Mouse (Mus musculus): ENCODE results near the gene Ntng2. TPM values are rescaled to one million over a fixed set of nuclear protein-coding genes. Genes with fewer than 3 reads are reported as not detected.
A peak's percentile ranks its signal among the peaks of the same experiment; 100 is the strongest.

Ntng2 gene
- polyA plus RNA-seq, 1 experiment from 2014 or later: 0.88 TPM

- H3K4me2 ChIP-seq (replicated peaks): no peak overlapping the region
- no peak overlapping the region for H3K27ac ChIP-seq (replicated peaks)
- no peaks in the 10 kb centered on the region for H3K4me1 ChIP-seq
- WGBS: 34% methylated on average over 11 of the region's 11 CpGs
- no peak overlapping the region for H3K9ac ChIP-seq
- H3K9me3 ChIP-seq (replicated peaks): no peaks in the 10 kb centered on the region
- H3K36me3 ChIP-seq: no peaks in the 10 kb centered on the region
- ATAC-seq (ENCODE audit: insufficient number of reproducible peaks, low FRiP score, low TSS enrichment, low read depth): no peak
- H3K4me3 ChIP-seq (replicated peaks): no peak overlapping the region
- peaks cover 22% of the 10 kb centered on the region for H3K27me3 ChIP-seq
Measured at GRCm38 (mm10) chr2:29201223-29201955, 51.4 kb downstream of the Ntng2 start.

DNA sequence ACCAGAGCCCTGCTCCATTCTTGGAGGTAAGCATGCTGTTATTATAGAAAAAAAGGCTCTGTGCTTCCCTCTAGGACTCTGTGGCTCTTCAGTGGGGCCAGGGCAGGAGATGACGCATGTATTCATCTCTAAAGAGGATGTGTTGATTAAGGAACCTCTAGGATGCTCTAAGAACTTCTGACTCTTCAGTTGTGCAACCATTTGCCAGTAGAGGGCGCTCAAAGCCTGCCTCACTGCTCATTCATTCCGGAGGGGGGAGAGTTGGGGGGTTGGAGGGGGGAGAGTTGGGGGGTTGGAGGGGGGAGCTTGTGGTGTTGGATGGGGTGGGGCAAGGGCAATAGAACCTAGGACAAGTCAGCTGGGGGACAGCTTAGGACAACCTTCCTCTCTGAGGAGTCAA lies 52.9 kb downstream of the Ntng2 start:
- Histone ChIP-seq H3K9me3 (replicated peaks) (no peaks in the 10 kb centered on the region), H3K4me3 (replicated peaks) (no peak overlapping the region), H3K27me3 (peaks cover 35% of the 10 kb centered on the region), H3K36me3 (no peaks in the 10 kb centered on the region), H3K9ac (no peak overlapping the region), H3K27ac (replicated peaks) (no peak overlapping the region), H3K4me2 (replicated peaks) (no peak overlapping the region), H3K4me1 (peaks cover 6% of the 10 kb centered on the region)
- ATAC-seq (ENCODE audit: insufficient number of reproducible peaks, low FRiP score, low TSS enrichment, low read depth): no peak
- WGBS: 3% methylated on average over 3 of the region's 3 CpGs

- WGBS: 72% methylated on average over 5 of the region's 5 CpGs
- Histone ChIP-seq H3K4me3 (replicated peaks) (no peak overlapping the region), H3K27me3 (peaks cover 38% of the 10 kb centered on the region), H3K9me3 (replicated peaks) (no peaks in the 10 kb centered on the region), H3K27ac (replicated peaks) (no peak overlapping the region), H3K4me2 (replicated peaks) (no peak overlapping the region), H3K36me3 (no peaks in the 10 kb centered on the region), H3K4me1 (peaks cover 17% of the 10 kb centered on the region), H3K9ac (no peak overlapping the region)
- ATAC-seq (ENCODE audit: insufficient number of reproducible peaks, low FRiP score, low TSS enrichment, low read depth): no peak
Measured at GRCm38 (mm10) chr2:29198446-29198845, 54.4 kb downstream of the Ntng2 start.

- H3K27me3 ChIP-seq: peaks cover 38% of the 10 kb centered on the region
- 66% methylated on average over 12 of the region's 12 CpGs for WGBS
- peaks cover 18% of the 10 kb centered on the region for H3K4me1 ChIP-seq
Measured at GRCm38 (mm10) chr2:29196844-29197243, 56.0 kb downstream of the Ntng2 start.

GRCm38 (mm10) chr2:29194547-29195463 lies 58.0 kb downstream of the Ntng2 start:
- Histone ChIP-seq H3K27me3 (peaks cover 38% of the 10 kb centered on the region), H3K27ac (replicated peaks) (no peak overlapping the region), H3K4me1 (peaks cover 21% of the 10 kb centered on the region), H3K4me2 (replicated peaks) (peak overlapping the region; percentile 97), H3K36me3 (no peaks in the 10 kb centered on the region), H3K9me3 (replicated peaks) (no peaks in the 10 kb centered on the region), H3K4me3 (replicated peaks) (peak overlapping the region; percentile 51), H3K9ac (peak overlapping the region; percentile 31)
- 1% methylated on average over 60 of the region's 61 CpGs for WGBS
- 0 out of 2 replicates have a peak, but pooled peaks have one; percentile 45 for ATAC-seq (ENCODE audit: insufficient number of reproducible peaks, low FRiP score, low TSS enrichment, low read depth)

More at GRCm38 (mm10) chr2:29196844-29197243, 56.0 kb downstream of the Ntng2 start:
- Histone ChIP-seq H3K36me3 (no peaks in the 10 kb centered on the region), H3K4me3 (replicated peaks) (no peak overlapping the region), H3K9ac (no peak overlapping the region), H3K9me3 (replicated peaks) (no peaks in the 10 kb centered on the region), H3K27ac (replicated peaks) (no peak overlapping the region), H3K4me2 (replicated peaks) (no peak overlapping the region)
- no peak for ATAC-seq (ENCODE audit: insufficient number of reproducible peaks, low FRiP score, low TSS enrichment, low read depth)

DNA sequence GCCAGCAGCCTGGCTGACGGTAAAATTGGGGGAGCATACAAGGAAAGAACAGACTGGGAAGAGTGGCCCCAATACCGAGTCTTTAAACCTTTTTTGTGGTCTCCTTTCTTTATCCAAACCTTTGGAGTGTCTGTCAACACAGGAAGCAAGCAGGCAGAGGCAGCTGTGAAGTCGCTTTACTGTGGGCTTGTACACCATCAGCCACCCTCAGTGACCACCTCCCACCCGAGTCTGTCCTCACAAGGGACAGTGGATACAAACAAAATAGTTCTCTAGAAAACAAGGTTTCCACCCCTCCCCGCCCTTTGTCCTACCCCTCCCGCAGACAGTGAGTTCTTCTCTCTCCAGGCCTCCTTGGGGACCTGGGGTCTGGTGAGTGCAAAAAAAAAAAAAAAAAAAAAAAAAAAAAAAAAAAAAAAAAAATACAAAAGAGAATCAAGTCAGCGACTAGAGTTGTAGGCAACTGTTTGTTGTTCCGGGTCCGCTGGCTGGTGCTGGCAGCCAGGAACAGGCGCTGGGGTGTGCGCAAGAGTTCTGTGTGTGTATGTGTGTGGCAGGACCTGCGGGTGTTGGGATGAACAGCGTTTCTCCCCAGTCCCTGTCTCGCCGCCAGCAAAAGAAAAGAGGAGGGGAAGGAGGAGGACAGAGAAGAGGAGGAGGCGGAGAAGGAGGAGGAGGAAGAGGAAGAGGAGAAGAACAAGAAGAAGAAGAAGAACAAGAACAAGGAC lies 58.8 kb downstream of the Ntng2 start:
- WGBS: 15% methylated on average over 16 of the region's 16 CpGs
- Histone ChIP-seq H3K4me2 (replicated peaks) (peak overlapping the region; percentile 97), H3K4me1 (peaks cover 21% of the 10 kb centered on the region), H3K4me3 (replicated peaks) (peak overlapping the region; percentile 51), H3K36me3 (no peaks in the 10 kb centered on the region), H3K9ac (no peak overlapping the region), H3K9me3 (replicated peaks) (no peaks in the 10 kb centered on the region), H3K27me3 (peaks cover 36% of the 10 kb centered on the region), H3K27ac (replicated peaks) (no peak overlapping the region)
- no peak for ATAC-seq (ENCODE audit: insufficient number of reproducible peaks, low FRiP score, low TSS enrichment, low read depth)

- H3K36me3 ChIP-seq: no peaks in the 10 kb centered on the region
- no peak overlapping the region for H3K27ac ChIP-seq (replicated peaks)
- no peak overlapping the region for H3K4me3 ChIP-seq (replicated peaks)
- no peak for ATAC-seq (ENCODE audit: insufficient number of reproducible peaks, low FRiP score, low TSS enrichment, low read depth)
- no peak overlapping the region for H3K4me2 ChIP-seq (replicated peaks)
- no peaks in the 10 kb centered on the region for H3K9me3 ChIP-seq (replicated peaks)
- H3K9ac ChIP-seq: no peak overlapping the region
- 82% methylated on average over 8 of the region's 8 CpGs for WGBS
- peaks cover 21% of the 10 kb centered on the region for H3K4me1 ChIP-seq
- peaks cover 29% of the 10 kb centered on the region for H3K27me3 ChIP-seq
Measured at GRCm38 (mm10) chr2:29192629-29193278, 60.1 kb downstream of the Ntng2 start.

DNA sequence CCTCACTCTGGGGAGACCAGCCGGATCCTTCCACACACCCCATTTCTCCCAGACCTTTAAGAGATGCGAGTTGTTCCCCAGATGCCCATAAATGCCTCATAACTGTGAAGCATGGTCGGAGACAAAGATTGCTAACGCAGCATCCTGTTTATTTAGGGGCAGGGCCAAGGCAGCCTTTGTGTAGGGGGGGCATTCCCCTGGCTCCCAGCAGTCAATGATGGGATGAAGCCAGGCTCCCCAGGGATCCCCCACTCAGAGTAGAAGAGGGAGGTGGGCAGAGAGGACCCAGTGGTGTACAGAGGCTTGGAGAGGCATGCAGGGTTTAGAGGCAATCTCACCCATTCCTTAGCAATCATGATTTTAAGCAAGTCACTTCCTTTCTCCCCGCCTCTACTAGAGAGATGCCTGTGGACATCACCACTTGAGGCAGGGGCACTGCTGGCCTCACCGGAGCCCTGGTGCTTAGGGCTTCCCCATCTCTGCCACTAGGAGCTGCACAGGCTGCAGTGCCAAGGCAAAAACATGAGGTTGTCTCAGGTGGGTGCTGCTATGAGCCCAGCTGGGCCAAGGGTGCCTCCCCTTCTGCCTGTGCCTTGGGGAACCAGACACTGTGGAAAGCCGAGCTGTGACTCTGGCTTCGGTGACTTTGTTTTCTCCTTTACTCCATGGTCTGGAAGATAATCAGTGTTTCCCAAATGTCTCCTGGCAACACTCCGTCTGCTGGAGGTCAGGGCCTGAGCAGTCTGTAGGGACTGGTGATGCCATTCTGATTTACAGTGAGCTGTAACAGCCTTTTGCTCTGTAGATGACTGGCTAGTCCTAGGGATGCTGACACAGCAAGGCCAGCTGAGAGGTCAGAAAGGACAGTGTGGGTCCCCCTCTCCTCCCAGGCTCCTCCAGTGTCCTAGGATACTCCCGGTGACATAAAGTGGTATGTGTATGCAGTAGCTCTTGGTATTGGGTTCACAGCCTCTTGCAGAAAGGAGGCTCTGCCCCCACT lies 61.3 kb downstream of the Ntng2 start:
- H3K4me3 ChIP-seq (replicated peaks): no peak overlapping the region
- ATAC-seq (ENCODE audit: insufficient number of reproducible peaks, low FRiP score, low TSS enrichment, low read depth): no peak
- H3K4me1 ChIP-seq: peaks cover 21% of the 10 kb centered on the region
- no peak overlapping the region for H3K9ac ChIP-seq
- WGBS: 64% methylated on average over 10 of the region's 10 CpGs
- H3K27ac ChIP-seq (replicated peaks): no peak overlapping the region
- no peaks in the 10 kb centered on the region for H3K36me3 ChIP-seq
- H3K4me2 ChIP-seq (replicated peaks): no peak overlapping the region
- H3K27me3 ChIP-seq: peaks cover 17% of the 10 kb centered on the region
- no peaks in the 10 kb centered on the region for H3K9me3 ChIP-seq (replicated peaks)

- no peak overlapping the region for H3K4me3 ChIP-seq (replicated peaks)
- peaks cover 6% of the 10 kb centered on the region for H3K27me3 ChIP-seq
- no peak overlapping the region for H3K27ac ChIP-seq (replicated peaks)
- no peak overlapping the region for H3K9ac ChIP-seq
- 79% methylated on average over 7 of the region's 7 CpGs for WGBS
- H3K9me3 ChIP-seq (replicated peaks): no peaks in the 10 kb centered on the region
- H3K4me1 ChIP-seq: peaks cover 19% of the 10 kb centered on the region
- H3K4me2 ChIP-seq (replicated peaks): no peak overlapping the region
- no peaks in the 10 kb centered on the region for H3K36me3 ChIP-seq
- ATAC-seq (ENCODE audit: insufficient number of reproducible peaks, low FRiP score, low TSS enrichment, low read depth): no peak
Measured at GRCm38 (mm10) chr2:29190392-29190791, 62.4 kb downstream of the Ntng2 start.

GRCm38 (mm10) chr2:29186209-29186608 lies 66.6 kb downstream of the Ntng2 start:
- no peaks in the 10 kb centered on the region for H3K9me3 ChIP-seq (replicated peaks)
- no peak overlapping the region for H3K9ac ChIP-seq
- 47% methylated on average over 6 of the region's 6 CpGs for WGBS
- ATAC-seq (ENCODE audit: insufficient number of reproducible peaks, low FRiP score, low TSS enrichment, low read depth): no peak
- no peaks in the 10 kb centered on the region for H3K27me3 ChIP-seq
- H3K36me3 ChIP-seq: 0 out of 2 replicates have a peak, but pooled peaks cover 3% of the 10 kb centered on the region
- H3K4me3 ChIP-seq (replicated peaks): no peak overlapping the region
- H3K4me1 ChIP-seq: 0 out of 2 replicates have a peak, but pooled peaks cover 2% of the 10 kb centered on the region
- no peak overlapping the region for H3K4me2 ChIP-seq (replicated peaks)
- H3K27ac ChIP-seq (replicated peaks): no peak overlapping the region

Measured in embryonic facial prominence, embryonic 15.5 days (tissue).